Mouse (Mus musculus) ovary, adult 18-20 months (tissue): ENCODE results near the gene Sdf2l1.

Experiments used
- DNase-seq: peaks from one replicate; pipeline ENCODE4 v3.0.0; 2022; ENCODE audit warnings: low spot score, mixed read lengths

The Sdf2l1 gene

DNA sequence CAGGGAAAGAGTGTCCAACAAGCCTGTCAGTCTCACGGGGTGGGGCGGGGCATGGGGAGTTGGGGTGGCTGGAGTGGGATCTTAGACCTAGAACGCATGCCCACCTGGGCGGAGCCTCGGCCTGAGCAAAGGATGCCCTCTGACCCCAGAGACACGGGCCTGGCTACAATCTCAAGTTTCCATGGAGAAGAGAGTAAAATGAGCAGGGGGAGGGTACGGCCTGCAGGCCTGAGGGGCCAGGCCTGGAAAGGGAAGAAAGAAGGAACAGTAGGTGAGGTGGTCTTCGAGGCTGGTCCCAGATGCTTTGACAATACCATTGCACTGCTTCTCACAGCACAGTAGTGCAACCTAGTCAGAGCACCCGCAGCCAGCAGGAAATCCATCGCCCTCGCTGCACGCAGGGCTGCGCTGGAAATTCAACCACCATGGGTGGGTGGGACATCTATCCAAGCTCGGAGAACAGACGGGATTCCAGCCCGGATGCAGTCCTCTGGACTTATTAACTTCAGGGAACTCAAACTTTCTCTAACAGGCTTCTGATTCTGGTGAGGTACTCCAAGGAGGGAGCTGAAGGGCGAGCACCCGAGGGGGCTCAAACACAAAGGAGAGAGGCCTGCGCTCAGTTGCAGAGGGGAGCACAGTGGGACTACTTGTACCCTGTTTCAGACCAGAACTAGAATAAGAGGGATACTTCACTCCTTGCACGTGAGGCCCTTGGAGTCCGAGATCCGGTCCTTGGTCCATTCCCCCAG, 7.9 kb downstream of the Sdf2l1 start:
- DNase-seq, result no peak

GRCm38 (mm10) chr16:17121569-17121968, 10.6 kb downstream of the Sdf2l1 start:
- DNase-seq, result no peak

DNA sequence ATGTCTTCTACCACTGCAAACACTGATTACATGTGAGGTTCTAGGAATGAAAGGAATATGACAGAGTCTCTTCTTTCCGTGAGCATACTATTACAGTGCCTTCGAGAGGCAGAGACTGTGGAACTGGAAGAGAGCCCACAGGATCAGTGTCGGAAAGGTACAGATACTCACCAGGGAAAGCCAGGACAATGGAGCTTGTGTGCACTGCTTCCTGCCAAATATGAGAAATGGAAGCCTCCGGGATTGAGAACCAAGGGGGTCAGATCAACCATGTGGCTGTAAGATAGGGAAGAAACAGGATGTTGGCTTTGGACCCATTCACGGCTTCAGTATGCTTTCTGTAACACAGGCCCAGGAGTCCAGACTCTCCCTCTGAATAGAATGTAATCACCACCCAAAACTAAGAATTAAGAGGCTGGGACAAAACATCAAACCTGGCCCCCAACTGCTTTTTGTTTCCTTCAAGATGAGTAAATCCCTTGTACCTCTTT, 14.8 kb downstream of the Sdf2l1 start:
- DNase-seq, result no peak

DNA sequence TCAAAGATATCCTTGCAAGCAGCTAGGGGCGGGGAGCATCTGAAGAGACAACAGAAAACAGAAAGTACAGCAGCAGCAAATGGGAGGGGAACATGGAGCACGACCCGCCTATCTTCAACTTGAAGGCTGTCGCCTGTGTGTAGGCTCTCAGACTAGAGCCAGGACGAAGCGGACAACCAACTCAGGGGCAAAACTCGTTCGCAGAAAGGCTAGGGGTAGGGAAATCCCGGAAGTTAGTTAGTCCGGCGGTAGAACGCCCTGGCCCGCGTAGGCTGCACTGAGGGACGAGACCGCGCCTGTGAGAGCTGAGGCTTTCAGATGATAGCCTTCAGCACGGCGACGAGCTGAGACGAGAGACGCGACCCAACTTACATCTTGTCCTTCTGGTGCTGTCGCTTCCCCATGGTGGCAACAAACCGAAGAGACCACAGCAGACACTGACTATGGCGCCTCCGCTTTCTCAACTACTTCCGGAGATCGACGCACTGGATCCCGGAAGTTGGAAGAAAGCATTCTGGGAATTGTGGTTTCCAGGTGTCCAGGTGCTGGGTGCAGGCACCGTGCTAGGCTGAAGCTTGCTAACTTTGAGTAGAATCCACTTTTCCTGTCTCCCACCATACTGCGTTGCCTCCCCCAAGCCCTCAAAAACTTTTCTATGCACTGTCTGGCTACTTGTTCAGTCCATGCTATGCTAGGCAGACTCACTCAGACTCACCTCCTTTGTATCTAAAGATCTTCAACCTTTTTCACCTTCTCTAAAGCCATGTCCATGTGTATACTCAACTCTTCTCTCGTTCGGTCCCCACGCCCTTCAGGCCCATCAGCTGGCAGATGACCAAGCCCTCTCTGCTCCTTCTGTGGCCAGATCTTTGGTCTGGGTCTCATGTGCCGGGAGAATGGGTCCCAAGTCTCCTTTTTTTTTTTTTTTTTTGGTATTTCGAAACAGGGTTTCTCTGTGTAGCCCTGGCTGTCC, 21.1 kb downstream of the Sdf2l1 start, which contains the start of gene Ppil2:
Gene Ppil2, minus strand, starts transcription at position 487 of the 973 bp plus-strand sequence.
- DNase-seq, result peak; percentile 44

DNA sequence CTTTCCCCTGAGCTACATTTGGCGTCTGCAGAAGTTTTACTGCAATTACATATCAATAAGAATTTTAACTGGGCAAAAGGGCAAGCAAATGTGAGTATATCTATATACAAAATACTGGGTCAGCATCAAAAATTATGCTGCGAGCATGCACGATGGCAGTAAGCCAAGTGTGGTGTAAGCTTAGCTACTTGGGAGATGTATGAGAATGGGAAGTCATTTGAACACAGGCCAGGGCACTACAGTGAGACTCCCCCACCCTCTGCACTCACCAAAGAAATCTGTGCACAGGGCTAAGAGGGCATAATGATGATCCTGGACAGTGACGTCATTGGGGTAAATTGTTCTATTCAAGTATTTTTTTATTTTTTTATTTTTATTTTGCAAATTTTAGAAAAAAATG, 27.6 kb downstream of the Sdf2l1 start:
- no peak for DNase-seq

DNA sequence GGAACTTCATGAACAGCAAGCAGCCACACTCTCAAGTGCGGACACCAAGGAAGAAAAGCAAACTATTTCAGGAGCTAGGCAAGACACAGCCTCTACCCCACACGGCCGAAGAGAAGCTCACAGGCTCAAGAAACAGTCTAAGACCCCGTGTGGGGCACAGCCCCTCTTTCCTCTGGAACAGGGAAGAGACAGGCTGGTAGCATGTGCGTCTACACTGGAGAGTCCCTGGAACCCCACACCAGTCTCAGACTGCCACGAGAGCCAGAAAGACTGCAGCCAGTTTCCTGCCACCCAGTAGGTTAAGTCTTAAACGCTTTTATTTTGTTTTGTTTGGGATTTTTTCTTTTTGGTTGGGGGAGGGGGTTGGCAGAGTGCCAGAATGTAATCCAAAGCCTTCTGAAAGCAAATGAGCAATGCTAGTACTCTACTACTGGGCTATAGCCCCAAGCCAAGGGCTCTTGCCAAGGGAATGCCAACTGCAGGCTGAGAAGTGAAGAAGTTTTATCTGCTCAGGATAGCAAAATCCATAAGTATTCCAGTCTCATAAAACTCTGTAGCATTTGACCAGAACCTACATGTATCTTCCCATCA, 29.5 kb downstream of the Sdf2l1 start:
- no peak for DNase-seq

DNA sequence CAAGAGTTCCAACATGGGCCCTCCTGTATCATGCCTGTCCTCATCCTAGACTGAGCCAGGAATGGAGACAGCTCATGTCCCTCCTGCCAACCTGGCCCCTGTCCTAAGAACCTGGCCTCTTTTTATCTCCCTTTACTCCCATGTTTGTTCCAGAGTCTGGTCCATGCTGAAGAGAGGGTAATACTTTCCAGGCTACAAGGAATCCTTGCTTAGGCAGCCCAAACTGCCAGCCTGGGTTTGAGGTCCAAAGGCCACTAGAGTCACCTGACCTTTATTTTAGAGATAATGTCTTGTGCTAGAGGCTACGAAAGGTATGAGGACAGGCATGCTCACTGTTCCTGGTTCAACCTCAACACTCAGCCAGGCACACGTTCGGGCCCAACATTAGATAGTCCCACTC, 35.2 kb downstream of the Sdf2l1 start:
- no peak for DNase-seq

DNA sequence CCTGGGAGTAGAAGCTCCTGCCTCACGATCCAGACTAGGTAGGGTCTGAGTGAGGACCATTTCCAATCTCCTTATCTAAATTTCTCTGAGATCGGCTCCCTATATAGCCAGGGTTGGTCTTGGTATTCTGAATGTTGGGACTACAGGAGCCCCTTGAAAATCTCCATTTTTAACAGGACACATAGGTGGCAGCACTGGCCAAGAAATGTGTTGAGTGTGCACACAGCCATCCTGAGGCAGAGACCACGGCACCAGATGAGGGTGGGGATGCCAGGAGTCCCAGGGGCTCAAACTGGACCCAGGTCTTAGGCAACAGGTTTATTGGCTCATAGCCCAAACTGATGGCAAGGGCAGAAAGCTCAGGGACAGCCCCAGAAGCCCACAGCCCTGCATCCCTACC, 43.8 kb downstream of the Sdf2l1 start:
- DNase-seq, result no peak

DNA sequence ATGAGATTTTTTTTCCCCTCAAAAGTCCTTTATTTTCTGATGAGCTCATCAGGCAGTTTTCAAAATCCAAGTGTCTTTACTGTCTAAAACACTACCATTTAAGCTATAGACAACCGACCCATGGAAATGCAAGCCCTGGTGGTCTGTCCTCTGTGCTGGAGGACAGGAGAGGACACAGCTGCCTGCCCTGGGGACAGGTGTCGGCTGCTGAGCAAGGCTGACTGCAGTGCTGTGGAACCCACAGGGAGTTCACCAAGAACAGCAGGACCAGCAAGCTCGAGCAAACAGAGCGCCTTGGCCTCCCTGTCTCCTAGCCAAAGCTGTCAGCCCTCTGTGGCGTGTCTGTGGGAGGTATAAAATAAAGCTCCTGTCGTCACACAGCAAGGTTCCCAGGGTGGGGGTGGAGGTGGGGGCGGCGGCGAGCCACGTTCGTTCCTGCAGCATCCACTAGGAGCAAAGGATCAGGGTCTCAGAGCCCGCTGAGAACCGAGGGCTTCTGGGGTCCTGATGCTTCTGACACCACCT, 45.5 kb downstream of the Sdf2l1 start:
- no peak for DNase-seq

DNA sequence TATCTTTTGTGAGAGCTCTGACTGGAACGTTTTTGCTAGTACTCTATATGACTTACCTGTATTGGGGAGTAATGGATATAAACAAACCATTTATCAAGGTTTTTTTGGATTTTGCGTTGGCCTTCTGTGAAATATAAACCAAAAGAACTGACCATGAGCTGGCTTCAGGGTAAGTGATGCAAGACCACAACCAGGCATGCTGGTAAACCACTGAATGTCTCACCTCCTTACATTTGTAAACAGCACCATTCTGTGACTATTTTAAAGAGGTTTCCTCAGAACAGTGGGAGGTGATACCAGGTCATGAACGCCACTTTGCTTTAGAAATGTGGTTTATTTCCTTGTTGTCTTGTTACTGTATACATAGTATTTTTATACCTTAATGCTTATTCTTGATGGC, 45.9 kb downstream of the Sdf2l1 start:
- DNase-seq, result no peak

- DNase-seq, result peak; percentile 63
Measured at GRCm38 (mm10) chr16:17085636-17086035, 46.5 kb downstream of the Sdf2l1 start.

- DNase-seq, result no peak
Measured at GRCm38 (mm10) chr16:17082121-17082792, 49.9 kb downstream of the Sdf2l1 start.
